Mouse (Mus musculus) adrenal gland, adult 8-10 months (tissue): ENCODE data around the gene Zfp319. TPM values are rescaled to one million over a fixed set of nuclear protein-coding genes. Genes with fewer than 3 reads are reported as not detected.

ENCODE experiments used
- DNase-seq: peaks from one replicate; pipeline ENCODE4 v3.0.0; 2022
- total RNA-seq, 4 experiments: library from RNA; stranded (reverse); gene quantifications; 2 replicates each; pipeline ENCODE4 v1.2.4; 2022

Zfp319 gene
- total RNA-seq, 4 experiments from 2014 or later = 10.6 to 15.1 (median 12.7) TPM

DNA sequence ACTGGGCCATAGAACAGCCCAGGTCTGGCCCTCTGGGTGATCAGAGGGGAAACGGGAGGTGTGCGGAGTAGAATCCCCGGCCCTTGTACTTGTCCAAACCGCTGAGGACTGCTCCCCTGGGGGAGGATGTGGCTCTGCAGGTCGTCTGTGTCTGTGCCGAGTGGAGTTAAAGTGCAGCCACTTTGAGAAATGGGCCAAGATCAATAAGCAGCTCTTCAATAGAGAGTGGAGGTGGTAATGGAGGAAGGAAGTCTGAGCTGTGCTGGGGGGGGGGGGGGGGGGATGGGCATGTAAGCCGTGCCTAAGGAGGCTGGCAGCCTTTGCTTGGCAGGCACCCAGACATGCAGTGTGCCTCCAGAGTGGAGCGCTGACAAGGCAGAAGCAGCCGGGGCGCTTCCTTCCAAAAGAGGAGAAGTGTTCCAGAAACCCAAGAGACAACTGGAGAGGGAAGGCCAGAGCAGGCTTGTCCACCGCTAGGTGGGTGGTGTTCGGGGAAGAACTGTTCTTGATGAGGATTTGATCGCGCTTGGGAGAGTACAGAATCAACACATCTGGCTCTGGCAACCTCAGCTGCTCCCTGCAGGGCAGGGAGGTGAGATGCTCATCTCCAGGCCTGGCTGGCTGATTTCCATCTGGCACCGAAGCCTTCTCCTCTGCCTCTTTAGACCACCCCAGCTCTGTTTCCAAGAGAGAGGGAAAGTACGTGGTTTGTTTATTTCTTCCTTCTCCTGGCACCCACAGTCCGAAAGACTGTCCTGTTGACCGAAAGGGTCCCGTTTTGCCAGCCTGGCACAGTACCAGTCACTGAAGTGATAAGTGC, 17.3 kb upstream of the Zfp319 start:
- DNase-seq = no peak

DNA sequence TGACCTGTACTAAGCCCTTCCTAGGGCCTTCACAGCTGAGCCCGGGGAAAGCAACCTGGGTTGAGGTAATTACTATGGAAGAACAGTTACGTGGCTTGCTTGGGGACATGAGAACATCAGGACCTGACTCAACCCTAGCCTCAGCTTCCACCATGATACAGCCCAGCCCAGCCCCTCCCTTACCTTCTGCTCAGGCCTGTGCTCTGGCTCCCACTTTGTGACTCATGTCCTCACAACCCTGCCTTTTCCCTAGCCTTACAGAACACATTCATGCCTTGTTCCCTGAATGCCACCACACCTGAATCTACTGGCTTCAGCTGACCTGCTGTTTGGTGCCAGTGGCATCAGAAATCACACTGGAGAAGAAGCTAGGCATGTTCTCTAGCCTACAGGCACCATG, 16.6 kb upstream of the Zfp319 start:
- DNase-seq = no peak

DNA sequence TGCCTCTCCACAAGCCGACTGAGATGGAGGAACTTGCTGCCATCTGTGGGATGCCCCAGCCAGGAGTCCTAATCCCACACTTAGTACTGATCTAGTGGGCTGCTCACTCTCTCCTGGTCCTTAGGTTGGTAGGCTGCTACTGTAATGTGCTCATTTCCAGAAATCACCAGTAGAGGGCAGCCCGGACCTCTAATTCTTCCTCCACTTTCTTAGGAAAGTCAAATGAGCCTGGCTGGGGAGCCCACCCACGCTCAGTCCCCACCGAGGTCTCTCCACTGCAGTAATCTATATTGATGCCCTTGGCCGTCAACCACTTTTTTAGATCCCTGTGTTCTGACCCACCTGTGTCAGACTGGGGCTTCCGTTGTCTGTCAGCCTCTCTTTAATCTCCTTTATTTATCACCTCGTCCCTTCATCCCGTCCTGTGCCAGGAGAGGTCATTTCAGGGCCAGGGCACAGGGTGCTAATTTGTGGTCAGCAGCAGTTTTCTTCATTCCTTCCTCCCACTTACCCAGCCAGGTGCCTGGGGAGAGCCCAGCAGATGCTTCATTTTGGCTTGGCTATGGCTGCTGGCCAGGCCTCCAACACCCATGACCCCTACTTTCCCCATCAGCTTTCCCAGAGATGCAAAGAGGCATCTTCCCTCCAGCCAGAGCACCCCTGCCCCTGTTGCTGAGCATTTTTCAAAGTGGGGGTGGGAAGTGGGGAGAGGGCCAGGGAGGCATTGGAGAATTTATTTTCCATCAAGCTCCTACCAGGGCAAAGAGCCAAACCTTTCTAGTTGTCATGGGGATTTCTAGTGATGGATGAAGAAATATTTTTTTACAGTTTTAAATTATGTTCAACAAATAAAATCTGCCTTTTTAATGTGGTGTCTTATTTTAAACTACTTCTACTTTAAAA, 15.1 kb upstream of the Zfp319 start:
- DNase-seq = peak; percentile 36

DNA sequence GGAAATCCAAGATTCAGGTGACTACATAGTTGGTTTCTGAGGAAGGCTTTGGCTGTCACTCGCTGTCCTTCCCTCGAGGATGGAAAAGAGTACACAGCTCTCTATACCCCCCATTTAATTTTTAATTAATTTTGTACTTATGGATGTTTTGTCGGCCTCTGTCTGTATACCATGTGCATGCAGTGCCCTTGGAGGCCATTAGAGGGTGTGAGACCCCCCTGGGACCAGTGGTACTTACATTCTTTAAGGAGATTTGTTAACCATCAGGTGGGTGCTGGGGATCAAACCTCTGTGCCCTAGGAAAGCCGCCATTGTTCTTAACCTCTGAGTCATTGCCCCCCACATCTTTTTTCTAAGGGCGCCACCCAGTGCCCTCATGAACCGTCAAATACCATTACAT, 12.9 kb upstream of the Zfp319 start:
- DNase-seq = no peak

DNA sequence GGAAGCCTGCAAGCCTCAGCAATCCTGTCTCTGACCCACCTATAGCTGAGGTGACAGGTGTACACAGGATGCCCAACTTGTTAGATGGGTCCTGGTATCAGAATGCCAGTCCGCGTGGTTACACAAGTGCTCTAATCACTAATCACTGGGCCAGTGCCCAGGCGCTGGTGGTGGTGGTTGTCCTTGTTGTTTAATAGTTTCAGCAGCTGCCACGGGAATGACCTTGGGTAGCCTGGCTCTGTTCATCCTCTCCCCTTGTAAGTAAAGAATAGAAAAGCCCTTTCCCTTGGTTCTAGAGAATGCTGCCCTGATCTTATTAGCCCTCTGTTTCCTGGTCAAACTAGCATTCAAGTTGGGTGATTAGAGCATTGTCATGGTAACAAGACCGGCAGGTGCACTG, 10.0 kb upstream of the Zfp319 start:
- peak; percentile 67 for DNase-seq

DNA sequence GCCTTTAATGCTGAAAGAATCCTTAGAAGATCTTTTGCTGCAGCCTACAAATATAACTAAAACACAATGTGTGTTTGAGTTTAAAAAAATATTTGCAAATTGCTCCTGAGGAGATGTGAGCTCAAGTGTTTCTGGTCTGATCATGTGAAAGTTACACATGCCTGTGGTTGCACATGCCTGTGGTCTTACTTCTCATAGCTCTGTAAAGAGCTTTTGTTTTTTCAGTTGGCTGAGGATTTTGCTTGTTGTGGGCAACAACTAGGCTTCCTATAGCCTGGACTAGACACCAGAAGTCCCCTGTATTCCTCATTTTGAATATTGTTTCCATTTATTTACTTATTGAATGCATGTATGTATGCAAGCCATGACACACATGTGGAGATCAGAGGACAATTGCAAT, 4.6 kb upstream of the Zfp319 start:
- DNase-seq = no peak

DNA sequence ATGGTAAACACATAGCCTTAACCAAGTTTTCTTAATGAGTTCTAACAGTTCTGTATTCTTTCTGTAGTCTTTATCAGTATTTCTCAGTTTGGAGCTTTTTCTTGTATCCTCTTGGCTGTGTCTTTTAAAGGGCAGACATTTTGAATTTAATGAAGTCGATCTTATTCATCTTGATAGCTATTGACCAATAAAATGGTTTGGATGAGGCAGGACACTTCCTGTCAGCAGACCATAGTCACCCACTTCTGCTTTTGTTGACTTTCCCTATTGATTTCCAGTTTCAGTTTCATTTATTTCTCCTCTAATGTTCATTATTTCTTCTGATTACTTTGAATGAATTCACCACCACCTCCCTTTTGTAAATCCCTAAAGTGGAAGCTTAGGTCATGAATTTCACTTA, 4.0 kb upstream of the Zfp319 start:
- DNase-seq = no peak

DNA sequence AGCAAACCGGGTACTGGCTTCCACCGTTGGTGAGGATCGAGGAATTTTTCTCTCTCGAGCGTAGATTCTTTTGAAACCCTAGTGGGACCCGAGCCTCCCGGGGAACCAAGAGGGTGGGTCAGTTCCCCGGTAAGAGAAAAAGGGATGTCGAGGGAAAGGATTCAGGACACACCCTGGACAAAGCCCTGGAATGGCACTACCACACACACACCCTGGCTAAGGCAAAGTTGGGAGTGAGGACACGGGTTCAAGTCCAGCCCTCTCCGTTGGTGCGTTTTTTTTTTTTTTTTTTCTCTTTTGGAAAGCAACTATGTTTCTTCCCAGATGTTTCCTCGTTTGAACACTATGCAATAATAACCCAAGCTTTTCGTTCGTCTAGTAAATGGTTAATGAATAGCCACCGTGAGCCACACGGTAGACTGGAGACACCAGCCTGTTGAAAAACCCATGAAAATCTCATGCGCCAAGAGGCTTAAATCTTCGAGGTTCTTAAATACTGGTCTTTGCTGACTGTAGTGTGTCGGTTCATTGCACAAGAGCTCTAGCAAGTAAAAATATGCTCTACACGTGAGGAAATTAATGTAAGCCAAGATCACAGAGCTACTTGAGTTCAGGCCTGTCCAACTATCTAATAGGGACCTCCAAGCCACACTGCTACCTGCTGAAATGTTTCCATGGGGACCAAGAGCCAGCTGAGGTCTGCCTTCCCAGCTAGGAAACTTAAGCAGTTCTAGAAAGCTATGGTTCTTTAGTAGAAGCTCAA, 868 bp upstream of the Zfp319 start:
- no peak for DNase-seq

DNA sequence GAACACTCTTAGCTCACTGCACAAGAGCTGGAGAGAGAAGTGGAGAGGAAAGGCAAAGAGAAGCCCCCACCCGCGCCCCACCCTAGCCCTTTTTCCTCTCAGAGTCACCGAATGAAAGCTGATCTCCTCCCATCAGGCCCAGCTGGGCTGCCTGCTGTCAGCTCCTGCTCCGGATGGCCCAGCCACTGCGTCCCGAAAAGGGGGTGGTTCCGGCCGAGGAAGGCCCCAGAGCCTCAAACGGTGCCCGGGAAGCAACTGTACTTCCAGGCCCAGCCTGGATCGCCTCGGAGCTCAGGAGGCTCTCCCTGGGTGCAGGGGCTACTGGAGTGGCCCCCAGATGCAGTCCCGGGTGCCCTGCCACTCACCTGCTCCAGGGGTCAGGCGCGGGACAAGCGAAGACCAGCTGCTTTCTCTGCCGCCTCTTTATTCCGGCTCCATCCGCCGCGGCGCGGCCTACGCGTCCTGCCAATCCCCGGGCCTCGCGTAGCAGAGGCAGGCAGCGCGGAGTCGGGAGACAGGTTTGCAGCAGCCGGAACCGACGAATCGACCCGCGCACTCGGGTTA, 512 bp downstream of the Zfp319 start:
- no peak for DNase-seq

DNA sequence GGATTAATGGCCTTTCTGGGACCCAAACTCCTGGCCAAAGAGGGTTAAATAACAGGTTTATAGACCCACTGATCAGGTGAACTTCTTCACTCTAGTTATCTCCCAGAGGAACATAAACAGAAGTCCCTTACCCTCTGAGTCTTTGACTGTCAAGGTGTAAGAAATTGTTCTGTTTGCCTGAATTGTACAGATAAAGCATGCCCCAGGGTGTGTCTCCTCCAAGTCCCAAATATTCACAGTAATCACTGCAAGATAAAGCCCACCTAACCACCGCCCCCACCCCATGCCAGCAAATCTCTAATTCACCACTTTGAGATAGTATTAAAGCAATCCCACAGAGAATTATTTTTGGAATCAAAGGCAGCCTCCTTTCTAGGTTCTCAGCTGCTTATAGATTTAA, 1.4 kb downstream of the Zfp319 start:
- DNase-seq = no peak

DNA sequence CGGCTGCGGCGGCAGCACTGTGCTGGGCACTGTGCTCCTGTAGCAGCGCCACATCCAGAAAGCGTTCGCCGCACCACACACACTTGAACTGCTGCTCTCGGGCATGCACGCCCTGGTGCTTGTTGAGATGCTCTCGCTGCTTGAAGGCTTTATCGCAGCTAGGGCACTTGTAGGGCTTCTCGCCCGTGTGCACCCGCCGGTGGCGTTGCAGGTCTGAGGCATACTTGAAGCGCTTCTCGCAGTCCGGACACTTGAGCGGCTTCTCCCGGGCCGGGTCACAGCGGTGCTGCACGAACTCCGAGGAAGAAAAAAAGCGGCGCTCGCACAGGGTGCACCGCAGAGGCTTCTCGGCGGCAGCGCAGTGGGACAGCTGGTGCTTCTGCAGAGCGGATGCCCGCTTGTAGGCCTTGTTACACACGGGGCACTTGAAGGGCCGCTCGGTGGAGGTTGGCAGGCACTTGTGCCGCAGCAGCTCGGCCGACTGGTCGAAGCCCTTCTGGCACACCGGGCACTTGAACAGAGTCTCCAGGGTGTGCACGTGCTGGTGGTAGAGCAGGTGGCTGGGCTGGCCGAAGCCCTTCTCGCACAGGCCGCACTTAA, 3.8 kb downstream of the Zfp319 start:
- DNase-seq = no peak

DNA sequence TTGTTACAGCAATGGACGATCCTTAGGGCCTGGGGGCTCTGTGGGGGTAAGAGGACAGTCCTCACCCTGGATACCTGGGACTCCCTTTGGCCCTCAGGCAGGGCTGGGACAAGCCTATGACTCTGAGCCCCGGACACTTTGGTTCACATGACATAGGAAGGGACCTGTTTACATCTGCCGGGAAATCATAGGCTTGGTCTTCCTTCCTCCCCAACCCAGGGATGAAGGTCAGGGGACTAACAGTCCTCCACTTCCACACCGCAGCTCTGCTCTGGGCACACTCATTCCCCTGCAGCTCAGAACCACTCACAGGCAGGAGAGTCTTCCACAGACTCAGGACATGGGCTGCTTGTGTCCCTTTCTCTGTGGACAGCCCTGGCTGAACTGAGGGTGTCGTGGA, 4.9 kb downstream of the Zfp319 start:
- DNase-seq = no peak

DNA sequence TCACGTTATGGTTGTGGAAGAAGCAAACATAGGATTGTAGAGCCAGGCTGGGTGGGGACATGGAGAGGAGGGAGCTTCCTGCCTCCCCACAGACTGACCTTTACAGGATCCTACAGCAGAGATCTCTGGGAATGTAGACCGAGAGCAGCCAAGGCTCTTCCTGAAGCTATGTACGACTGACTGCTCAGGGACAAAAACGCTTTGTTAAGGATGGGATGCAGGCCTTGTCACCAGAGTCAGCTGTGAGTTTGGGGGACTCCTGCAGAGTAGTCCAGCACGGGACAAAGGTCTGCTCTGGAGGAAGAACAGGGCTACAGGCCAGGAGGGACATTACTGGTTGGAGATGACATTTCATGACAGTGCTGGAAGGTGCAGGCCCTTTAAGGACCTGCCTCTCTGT, 7.1 kb downstream of the Zfp319 start:
- DNase-seq = no peak

DNA sequence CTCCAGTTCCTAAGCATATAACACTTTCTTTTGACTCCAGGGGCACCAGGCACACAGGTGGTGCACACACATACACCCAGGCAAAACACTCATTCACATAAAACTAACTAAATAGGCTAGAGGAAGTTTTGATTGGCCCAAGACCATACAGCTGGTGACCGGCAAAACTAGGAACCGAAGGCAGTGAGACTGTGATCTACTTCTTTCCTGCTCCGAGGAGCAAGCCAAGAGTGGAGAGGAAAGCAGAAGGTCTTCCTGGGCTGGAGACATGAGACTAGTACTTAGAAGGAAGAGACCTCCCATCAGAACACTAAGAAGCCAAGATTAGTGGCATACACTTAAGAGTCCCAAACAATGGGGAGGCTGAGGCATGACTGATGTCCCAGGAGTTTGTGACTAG, 8.5 kb downstream of the Zfp319 start:
- no peak for DNase-seq

DNA sequence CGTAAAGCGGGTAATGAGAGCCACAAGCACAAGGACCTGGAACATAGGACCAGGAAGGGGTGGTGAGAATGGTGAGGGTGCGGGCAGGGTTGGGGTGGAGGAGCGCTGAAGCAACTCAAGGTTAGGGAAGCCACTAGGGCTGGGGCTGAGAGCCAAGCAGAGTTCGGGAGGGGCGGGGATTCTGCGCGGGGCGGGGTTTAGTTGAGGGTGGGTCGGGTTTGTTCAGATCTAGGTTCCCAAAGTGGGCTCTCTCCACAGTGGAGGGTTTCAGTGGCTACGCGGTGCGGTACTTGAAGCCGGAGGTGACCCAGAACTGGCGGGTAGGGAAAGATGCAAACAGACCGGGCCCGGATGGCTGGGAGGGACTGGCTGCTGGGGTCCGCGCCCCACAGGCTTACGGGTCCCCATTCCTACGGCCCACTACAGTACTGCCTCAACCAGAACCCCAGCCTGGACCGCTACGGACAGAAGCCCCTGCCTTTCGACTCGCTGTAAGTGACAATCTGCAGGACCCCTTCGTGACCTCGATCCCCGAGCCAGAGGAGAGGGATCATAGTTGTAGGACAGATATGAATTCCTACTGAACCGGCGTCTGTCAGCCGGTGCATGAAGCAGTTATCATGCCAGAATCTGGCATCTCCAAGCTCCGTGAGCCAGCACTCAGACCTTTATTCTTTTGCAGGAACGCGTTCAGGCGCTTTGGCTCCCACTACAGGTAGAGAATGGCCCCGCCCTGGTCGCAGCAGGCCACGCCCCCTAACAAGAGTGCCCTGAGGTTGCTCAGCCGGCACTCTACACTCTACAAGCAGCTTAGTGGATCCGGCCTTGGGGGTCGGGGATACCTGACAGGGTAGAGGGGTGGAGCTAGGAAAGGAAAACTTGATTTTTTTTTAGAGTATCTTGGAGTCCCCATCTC, 11.3 kb downstream of the Zfp319 start:
- DNase-seq = peak; percentile 42

DNA sequence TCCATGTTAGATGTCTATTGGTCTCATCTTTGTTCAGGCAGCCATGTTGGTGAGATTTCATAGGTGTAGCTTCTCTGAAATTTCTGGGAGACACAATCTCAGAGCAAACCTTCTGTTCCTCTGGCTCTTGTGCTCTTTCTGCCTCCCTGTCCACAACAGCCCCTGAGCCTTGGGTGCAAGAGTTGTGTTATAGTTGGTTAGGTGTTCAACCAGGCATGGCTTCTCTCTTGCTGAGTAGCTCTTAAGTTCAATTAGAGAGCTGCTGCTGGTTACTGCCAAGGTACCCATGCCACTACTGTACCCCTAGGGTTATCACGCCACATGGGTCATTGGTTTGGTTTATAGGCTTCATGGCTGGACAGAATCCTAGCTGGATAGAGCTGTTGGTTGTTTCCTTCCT, 16.4 kb downstream of the Zfp319 start:
- DNase-seq = no peak

DNA sequence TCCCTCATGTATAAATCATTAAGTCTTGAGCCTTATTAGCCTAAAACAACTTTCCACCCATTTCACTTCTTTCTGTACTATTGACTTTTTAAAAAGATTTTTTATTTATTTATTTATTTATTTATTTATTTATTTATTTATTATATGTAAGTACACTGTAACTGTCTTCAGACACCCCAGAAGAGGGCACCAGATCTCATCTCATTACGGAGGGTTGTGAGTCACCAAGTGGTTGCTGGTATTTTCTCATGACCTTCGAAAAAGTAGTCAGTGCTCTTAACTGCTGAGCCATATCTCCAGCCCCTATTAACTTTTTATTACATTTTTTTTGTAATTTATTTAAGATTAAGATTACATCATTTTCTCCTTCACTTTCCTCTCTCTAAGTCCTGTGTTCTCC, 17.0 kb downstream of the Zfp319 start:
- peak; percentile 43 for DNase-seq

DNA sequence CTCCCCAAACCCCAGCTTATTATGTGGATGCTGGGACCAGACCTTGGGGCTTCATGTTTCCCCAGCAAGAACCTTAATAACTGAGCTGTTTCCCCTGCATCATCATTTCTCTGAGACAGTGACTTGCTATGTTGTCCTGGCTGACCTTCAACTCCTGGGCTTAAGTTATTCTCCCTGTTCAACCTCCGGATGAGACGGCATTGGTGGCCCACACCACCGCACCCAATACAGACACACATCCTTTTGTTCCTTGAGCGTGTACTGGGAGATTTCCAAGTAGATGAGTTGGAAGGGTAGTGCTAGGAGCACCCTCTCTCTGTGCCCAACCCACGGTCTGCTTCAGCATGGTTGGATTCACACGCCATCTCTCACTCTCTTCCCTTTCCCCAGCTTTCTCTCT, 17.9 kb downstream of the Zfp319 start:
- DNase-seq = no peak

DNA sequence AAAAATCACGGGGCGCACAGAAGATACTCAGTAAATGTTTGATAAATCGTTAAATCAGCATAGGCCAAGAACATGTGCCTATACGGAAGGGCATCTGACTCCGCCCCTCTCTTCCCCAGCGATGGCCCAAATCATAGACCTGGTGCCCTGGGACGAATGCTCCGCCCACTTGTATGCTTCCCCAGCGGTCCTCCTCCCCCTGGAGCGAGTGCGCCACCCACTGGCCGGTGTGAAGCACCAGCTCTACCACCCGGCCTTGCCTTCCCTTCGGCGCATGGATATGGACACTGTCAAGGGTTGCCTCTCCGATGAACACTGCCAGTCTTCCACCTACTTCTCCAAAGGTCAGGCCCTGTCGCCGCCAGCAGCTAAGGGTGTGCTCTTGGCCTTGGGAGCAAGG, 18.9 kb downstream of the Zfp319 start:
- peak; percentile 46 for DNase-seq

DNA sequence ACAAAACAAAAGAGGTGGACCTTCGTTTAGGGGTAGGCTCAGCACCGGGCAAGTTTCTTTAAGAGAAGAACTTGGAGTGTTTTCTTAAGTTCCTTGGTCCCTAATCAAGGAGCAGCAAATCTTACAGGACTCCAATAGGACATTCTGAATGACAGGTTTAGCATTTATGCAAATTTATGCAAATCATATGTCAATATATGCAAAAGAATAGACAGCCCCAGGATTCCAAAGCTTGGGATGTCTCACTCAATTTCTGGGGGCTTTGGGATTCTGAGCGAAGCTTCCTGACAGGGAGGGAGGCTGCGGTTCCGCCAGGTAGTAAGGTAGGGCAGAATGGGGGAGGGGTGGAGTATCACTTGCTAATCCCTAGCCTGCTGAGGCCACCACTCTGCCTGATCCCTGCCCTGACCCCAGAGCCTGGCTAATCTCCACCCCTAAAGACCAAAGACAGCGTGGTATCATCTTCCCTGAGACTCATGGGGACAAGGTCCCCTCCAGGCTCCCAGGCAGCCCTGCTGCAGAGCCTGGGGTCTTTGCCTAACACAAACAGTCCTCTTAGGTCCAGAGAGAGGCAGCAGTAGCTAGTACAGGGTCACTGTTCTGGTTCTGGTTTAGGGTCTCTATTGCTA, 21.3 kb downstream of the Zfp319 start, which contains the start of gene Tepp:
TSS of gene Tepp (plus strand) at position 225 of the 629 bp plus-strand sequence.
- DNase-seq = no peak

DNA sequence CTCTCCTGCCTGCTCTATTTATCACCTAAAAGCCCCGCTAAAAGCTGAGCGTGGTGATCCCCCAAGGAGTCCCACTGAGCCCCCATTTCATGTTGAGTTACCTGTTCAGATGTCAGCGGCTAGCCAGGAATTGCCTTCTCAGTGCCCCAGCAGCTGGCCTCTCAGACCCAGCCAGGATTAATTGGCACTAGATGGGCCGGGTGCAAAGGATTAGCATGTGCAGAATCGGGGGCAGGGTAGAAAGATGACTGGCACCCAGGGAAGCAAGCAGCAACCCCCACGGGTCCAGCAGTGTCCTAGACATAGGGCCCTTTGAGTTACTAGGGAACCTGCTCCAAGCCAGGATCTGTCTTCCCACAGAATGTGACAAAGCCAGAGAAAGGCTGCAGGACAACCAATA, 25.3 kb downstream of the Zfp319 start, which contains the start of gene Cngb1:
TSS of gene Cngb1 (minus strand) at position 155 of the 400 bp plus-strand sequence.
- DNase-seq = no peak
